Comparison of ENCODE assay signal across 12 mouse cellular contexts in the genomic region with DNA sequence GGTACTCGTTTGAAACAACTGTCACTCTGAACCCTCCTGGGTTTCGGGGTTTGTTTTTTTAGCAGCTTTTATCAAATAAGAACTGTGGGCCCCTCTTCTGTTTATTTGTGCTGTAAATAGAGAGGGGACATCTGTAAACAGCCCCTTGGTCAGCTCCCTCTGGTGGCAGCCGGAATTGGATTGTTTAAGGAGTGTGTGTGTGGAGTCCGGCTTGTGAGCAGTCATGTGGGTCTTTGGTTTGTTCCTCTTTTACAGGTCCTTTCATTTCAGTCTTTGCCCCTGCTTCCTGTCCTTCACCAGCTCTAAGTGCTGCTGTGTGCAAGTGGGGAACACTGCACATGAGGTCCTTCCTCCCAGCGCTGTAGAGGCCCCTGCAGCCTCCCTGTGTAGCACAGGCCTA. TPM values are rescaled to one million over a fixed set of nuclear protein-coding genes. Genes with fewer than 3 reads are reported as not detected.
A peak's percentile ranks its signal among the peaks of the same experiment; 100 is the strongest.
DNase-seq lines count a peak whose midpoint lies in the region; ATAC-seq and TF ChIP-seq lines count a peak whose summit lies in the region.
"Had no signal": no experiment of that assay in that cellular context is flagged by ENCODE, and none has a peak within 500 bp of the region (broad histone marks: within the 10 kb centered on the region; RNA-seq: fewer than 3 reads in every experiment).

No protein-coding gene starts in this region.

- H3K4me3 ChIP-seq in layer of hippocampus, adult 2 months: no peak overlapping the region
- no peak overlapping the region for H3K4me3 ChIP-seq in CH12.LX (replicated peaks in 1 of 3; ENCODE audit: low read depth in 2 of 3, low read length in 2 of 3, poor library complexity in 1 of 3)
- H3K4me3 ChIP-seq: limb, embryonic 15.5 days had no signal

- peaks cover 0 to 31% of the 10 kb centered on the region in 2 experiments; a peak in 2 of 4 replicates for H3K4me1 ChIP-seq in CH12.LX (ENCODE audit: control insufficient read depth in 1 of 2, insufficient read depth in 2 of 2)
- H3K4me1 ChIP-seq: limb, embryonic 15.5 days had no signal

- H3K9me3 ChIP-seq in CH12.LX (replicated peaks; ENCODE audit: low read length): no peaks in the 10 kb centered on the region
- H3K9me3 ChIP-seq: limb, embryonic 15.5 days had no signal

- peak; percentile 86 for ATAC-seq in common myeloid progenitor, adult 5-6 weeks (replicated peaks; ENCODE audit: low read depth, poor library complexity, severe bottlenecking)
- ATAC-seq in inflammation-experienced regulatory T-cells, adult 6 months: no peak
- ATAC-seq: Patski had no signal

- H3K27ac ChIP-seq in layer of hippocampus, adult 2 months: peak overlapping the region; percentile 40
- no peak overlapping the region for H3K27ac ChIP-seq in CH12.LX (ENCODE audit: insufficient read depth, low read depth)
- H3K27ac ChIP-seq: limb, embryonic 15.5 days had no signal

- peak; percentile 56 for TF ChIP-seq CTCF in layer of hippocampus, adult 2 months (conservative IDR thresholded peaks at IDR 0.05)
- no peak for TF ChIP-seq CTCF in CH12.LX (conservative IDR thresholded peaks at IDR 0.05 in 1 of 2, IDR thresholded peaks at IDR 0.05 in 1 of 2; ENCODE audit: low read depth in 2 of 2, low read length in 2 of 2)

- H3K79me2 ChIP-seq in CH12.LX (replicated peaks; ENCODE audit: control insufficient read depth, extremely low read depth, insufficient read depth, poor library complexity, severe bottlenecking): no peaks in the 10 kb centered on the region

- no peak; the same call in 1 of the 2 replicates for TF ChIP-seq POLR2A in CH12.LX (IDR thresholded peaks at IDR 0.05; ENCODE audit: low read depth, low read length)

- TF ChIP-seq EP300 in CH12.LX (IDR thresholded peaks at IDR 0.05; ENCODE audit: low read length): no peak

- no peaks in the 10 kb centered on the region for H3K27me3 ChIP-seq in CH12.LX (replicated peaks)
- H3K27me3 ChIP-seq: limb, embryonic 15.5 days; Patski had no signal

- no peak overlapping the region for H3K4me2 ChIP-seq in CH12.LX (ENCODE audit: insufficient read depth, low read depth, poor library complexity, severe bottlenecking)
- H3K4me2 ChIP-seq: limb, embryonic 15.5 days had no signal

- DNase-seq in layer of hippocampus, adult 2 months (ENCODE audit: low spot score in 2 of 2): no peak
- DNase-seq in layer of hippocampus, adult 18-20 months (ENCODE audit: low spot score in 2 of 2): no peak
- peak; percentile 32 for DNase-seq in CH12.LX (ENCODE audit: extremely low read depth)
- peak; percentile 20 to 59 for DNase-seq in natural killer cell, adult 2 months (ENCODE audit: low spot score in 2 of 2)
- no peak for DNase-seq in cerebellum, adult 11-12 months
- DNase-seq: gastrocnemius, postnatal 36 days had no signal

- H3K9ac ChIP-seq in CH12.LX (ENCODE audit: insufficient read depth, low read depth): no peak overlapping the region
- H3K9ac ChIP-seq: limb, embryonic 15.5 days had no signal

- no peak for TF ChIP-seq RAD21 in CH12.LX (IDR thresholded peaks at IDR 0.05; ENCODE audit: low read depth, low read length)

- in situ Hi-C loops in CH12.LX (cut with MboI; ENCODE audit: low pct_ligation_motif_present, low pct_unique_long_range_greater_than_20kb, low sequenced_read_pairs): no loop called here

- dilution Hi-C loops in CH12.LX (cut with MboI; ENCODE audit: extremely low pct_ligation_motif_present, extremely low pct_unique_long_range_greater_than_20kb, low sequenced_read_pairs): no loop called here

- H3K36me3 ChIP-seq in CH12.LX (replicated peaks in 1 of 2; ENCODE audit: control insufficient read depth in 1 of 2, insufficient read depth in 1 of 2, low read length in 1 of 2): peaks cover 60 to 66% of the 10 kb centered on the region in 2 experiments

TF ChIP-seq in CH12.LX, 34 proteins besides CTCF, POLR2A, EP300 and RAD21:
- TF ChIP-seq ZMIZ1 (IDR thresholded peaks at IDR 0.05; ENCODE audit: low read depth, low read length): no peak
- TF ChIP-seq USF2 (conservative IDR thresholded peaks at IDR 0.05; ENCODE audit: low read depth, low read length): no peak
- TF ChIP-seq ETS1 (conservative IDR thresholded peaks at IDR 0.05; ENCODE audit: low read depth, low read length): no peak
- no peak for TF ChIP-seq NELFE (IDR thresholded peaks at IDR 0.05; ENCODE audit: low read depth, low read length)
- no peak for TF ChIP-seq IRF4 (IDR thresholded peaks at IDR 0.05; ENCODE audit: low read depth, low read length)
- no peak for TF ChIP-seq PAX5 (IDR thresholded peaks at IDR 0.05; ENCODE audit: low read length)
- no peak for TF ChIP-seq CHD2 (IDR thresholded peaks at IDR 0.05; ENCODE audit: low read length)
- no peak for TF ChIP-seq JUN (IDR thresholded peaks at IDR 0.05; ENCODE audit: insufficient read depth, low read depth, low read length)
- no peak for TF ChIP-seq ZNF384 (IDR thresholded peaks at IDR 0.05; ENCODE audit: low read depth, low read length)
- no peak for TF ChIP-seq MAFK (IDR thresholded peaks at IDR 0.05; ENCODE audit: insufficient replicate concordance, low read length)
- no peak for TF ChIP-seq JUND (conservative IDR thresholded peaks at IDR 0.05; ENCODE audit: low read depth, low read length)
- TF ChIP-seq CHD1 (IDR thresholded peaks at IDR 0.05; ENCODE audit: low read depth, low read length): no peak
- no peak for TF ChIP-seq MEF2A (IDR thresholded peaks at IDR 0.05; ENCODE audit: borderline replicate concordance, low read depth, low read length)
- no peak for TF ChIP-seq KAT2A (IDR thresholded peaks at IDR 0.05; ENCODE audit: insufficient replicate concordance, low read length)
- no peak for TF ChIP-seq SIN3A (IDR thresholded peaks at IDR 0.05; ENCODE audit: low read length)
- TF ChIP-seq GABPA (IDR thresholded peaks at IDR 0.05; ENCODE audit: insufficient replicate concordance, low read depth, low read length): no peak
- no peak for TF ChIP-seq MAX (IDR thresholded peaks at IDR 0.05; ENCODE audit: low read length)
- TF ChIP-seq MAZ (IDR thresholded peaks at IDR 0.05; ENCODE audit: low read depth, low read length): no peak
- TF ChIP-seq E2F4 (IDR thresholded peaks at IDR 0.05; ENCODE audit: insufficient replicate concordance, low read depth, low read length): no peak
TF ChIP-seq in CH12.LX: peak in this region for 0.

RNA-seq across cellular contexts. Expression of a gene that starts 12.1 kb away (rescaled TPM):
- total RNA-seq in layer of hippocampus, adult 2 months (2021): under 1 TPM; 0.79 to 0.98 TPM
- total RNA-seq in layer of hippocampus, adult 18-20 months (2021): under 1 TPM; 0.30 to 0.61 TPM
- not detected in 2 replicates for total RNA-seq in CH12.LX (2012; rRNA removed)
- total RNA-seq in CH12.LX (2014; rRNA removed): not detected in 2 replicates
- not detected in 2 replicates for polyA plus RNA-seq in CH12.LX (2012; ENCODE audit: insufficient read length, low read depth)
- total RNA-seq in common myeloid progenitor, adult 5-6 weeks (2017): not detected in 2 replicates
- not detected for polyA plus RNA-seq in inflammation-experienced regulatory T-cells, adult 6 months (2017; shearing (Covaris generic))
- total RNA-seq: gastrocnemius, postnatal 36 days had no signal
- polyA plus RNA-seq: limb, embryonic 15.5 days had no signal

RNA-seq across cellular contexts. Expression of a gene that starts 19.7 kb away (rescaled TPM):
- total RNA-seq in layer of hippocampus, adult 2 months (2021): not detected
- total RNA-seq in layer of hippocampus, adult 18-20 months (2021): not detected
- total RNA-seq in CH12.LX (2012; rRNA removed): not detected in 2 replicates
- total RNA-seq in CH12.LX (2014; rRNA removed): not detected in 2 replicates
- polyA plus RNA-seq in CH12.LX (2012; ENCODE audit: insufficient read length, low read depth): 0.60 TPM in 1 of 2 replicates, not detected in the other
- total RNA-seq in common myeloid progenitor, adult 5-6 weeks (2017): not detected in 2 replicates
- not detected for polyA plus RNA-seq in inflammation-experienced regulatory T-cells, adult 6 months (2017; shearing (Covaris generic))
- total RNA-seq: gastrocnemius, postnatal 36 days had no signal
- polyA plus RNA-seq: intestine, embryonic 14.5 days; neural tube, embryonic 14.5 days had no signal

RNA-seq across cellular contexts. Expression of a gene that starts 47.9 kb away (rescaled TPM):
- total RNA-seq in layer of hippocampus, adult 2 months (2021): 10 to 100 TPM; 25.8 to 26.5 TPM
- 10 to 100 TPM; 22.4 to 25.2 TPM for total RNA-seq in layer of hippocampus, adult 18-20 months (2021)
- total RNA-seq in CH12.LX (2012; rRNA removed) (25.2 and 29.3 TPM in 2 replicates), CH12.LX (2014; rRNA removed) (21.5 and 40.9 TPM in 2 replicates)
- 19.1 and 21.3 TPM in 2 replicates for polyA plus RNA-seq in CH12.LX (2012; ENCODE audit: insufficient read length, low read depth)
- 7.4 and 10.3 TPM in 2 replicates for total RNA-seq in common myeloid progenitor, adult 5-6 weeks (2017)
- polyA plus RNA-seq in inflammation-experienced regulatory T-cells, adult 6 months (2017; shearing (Covaris generic)): 1 to 10 TPM; 4.6 to 9.7 (median 7.0) TPM

RNA-seq across cellular contexts. Expression of a gene that starts 48.9 kb away (rescaled TPM):
- total RNA-seq in layer of hippocampus, adult 2 months (2021): 10 to 100 TPM; 47.7 to 48.6 TPM
- total RNA-seq in layer of hippocampus, adult 18-20 months (2021): 10 to 100 TPM; 40.8 to 41.4 TPM
- total RNA-seq in CH12.LX (2012; rRNA removed) (32.6 and 40.4 TPM in 2 replicates), CH12.LX (2014; rRNA removed) (39.0 and 41.5 TPM in 2 replicates)
- 41.4 and 58.4 TPM in 2 replicates for polyA plus RNA-seq in CH12.LX (2012; ENCODE audit: insufficient read length, low read depth)
- 45.7 and 58.0 TPM in 2 replicates for total RNA-seq in common myeloid progenitor, adult 5-6 weeks (2017)
- polyA plus RNA-seq in inflammation-experienced regulatory T-cells, adult 6 months (2017; shearing (Covaris generic)): 10 to 100 TPM; 21.5 to 28.8 (median 24.7) TPM

Comparison
In these comparisons a context has a peak if more than half of its experiments do, and no peak if none do; other contexts are left out.
1. DNase-seq: peak in CH12.LX (single experiment) and natural killer cell, adult 2 months (2 of 2); none in layer of hippocampus, adult 2 months (0 of 2), layer of hippocampus, adult 18-20 months (0 of 2) and cerebellum, adult 11-12 months (single experiment).